Mouse (Mus musculus) thymus, postnatal 14 days (tissue): ENCODE measurements around the gene Grhpr.
"Not testable (repeated sequence)": the region's sequence is repeated elsewhere in the genome, so short reads cannot be mapped to it uniquely, and the experiment has no call there.

ENCODE experiments used
- DNase-seq: peaks from one replicate; pipeline ENCODE4 v3.0.0; 2021

Gene Grhpr

DNA sequence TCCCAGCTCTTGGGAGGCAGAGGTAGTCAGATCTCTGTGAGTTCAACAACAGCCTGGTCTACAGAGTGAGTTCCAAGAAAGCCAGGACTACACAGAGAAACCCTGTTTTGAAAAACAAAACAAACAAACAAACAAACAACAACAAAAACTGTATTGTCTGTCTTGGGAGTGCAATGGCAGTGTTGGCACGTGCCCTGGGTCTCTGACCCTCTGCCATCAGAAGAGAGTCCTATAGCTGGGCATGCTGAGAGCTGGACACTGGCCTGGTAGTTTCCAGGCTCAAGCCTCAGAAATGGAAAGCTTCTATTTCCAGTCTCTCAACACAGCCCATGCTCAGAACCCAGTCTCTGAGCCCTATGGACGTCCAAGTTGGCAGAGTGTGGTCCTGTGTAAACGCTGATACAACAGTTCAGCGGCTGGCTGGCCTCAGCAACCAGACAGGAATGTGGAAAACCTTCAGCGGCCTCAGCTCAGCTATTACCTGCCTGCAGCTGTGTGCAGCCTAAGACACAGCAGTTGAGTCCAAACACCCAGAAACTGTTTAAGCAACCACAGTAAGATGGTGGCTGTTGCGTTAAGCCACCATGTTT is 5.1 kb upstream of the Grhpr start:
- no peak for DNase-seq

- DNase-seq: no peak
Measured at GRCm38 (mm10) chr4:44976921-44977710, 4.1 kb upstream of the Grhpr start.

- no peak for DNase-seq
Measured at GRCm38 (mm10) chr4:44978175-44978574, 3.0 kb upstream of the Grhpr start.

DNA sequence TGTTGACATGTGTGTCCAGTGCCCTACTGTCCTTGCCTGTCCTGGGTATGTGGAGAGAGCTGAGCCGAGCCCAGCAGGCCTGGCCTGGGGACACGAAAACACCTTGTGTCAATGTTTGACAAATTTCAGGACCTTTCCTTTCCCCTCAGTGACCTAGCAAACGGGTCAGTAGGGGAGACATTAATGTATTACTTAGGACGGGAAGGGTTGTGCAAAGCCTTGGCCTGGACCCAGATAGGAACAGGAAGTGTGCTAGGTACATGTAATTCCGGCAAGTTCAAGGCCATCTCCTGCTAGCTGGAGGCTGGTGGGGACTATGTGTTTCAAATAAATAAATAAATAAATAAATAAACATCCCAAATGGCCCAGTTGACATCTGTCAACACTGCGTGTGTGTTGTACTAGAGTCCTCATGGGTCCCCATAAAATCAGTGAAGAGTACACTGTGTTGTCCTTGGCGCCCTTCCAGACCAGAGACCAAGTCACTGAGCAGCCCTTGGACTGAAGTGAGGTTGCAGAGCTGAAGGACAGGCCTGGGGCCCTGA is 1.3 kb upstream of the Grhpr start:
- DNase-seq: no peak

DNA sequence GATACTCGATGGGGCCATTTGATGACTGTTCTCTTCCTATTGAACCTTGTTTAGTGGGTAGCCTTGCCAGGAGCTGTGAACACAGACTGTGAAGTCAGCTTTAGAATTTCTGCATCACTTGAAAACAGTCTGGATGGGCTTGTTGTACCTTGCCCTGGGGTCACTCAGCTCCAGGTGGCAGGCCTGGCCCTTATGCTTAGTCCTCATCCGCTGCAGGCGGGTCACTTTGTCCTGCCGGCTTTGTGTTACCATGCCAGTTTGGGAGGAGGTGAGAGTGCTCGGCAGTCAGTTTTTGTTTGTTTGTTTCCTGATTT is 736 bp downstream of the Grhpr start:
- no peak for DNase-seq

DNA sequence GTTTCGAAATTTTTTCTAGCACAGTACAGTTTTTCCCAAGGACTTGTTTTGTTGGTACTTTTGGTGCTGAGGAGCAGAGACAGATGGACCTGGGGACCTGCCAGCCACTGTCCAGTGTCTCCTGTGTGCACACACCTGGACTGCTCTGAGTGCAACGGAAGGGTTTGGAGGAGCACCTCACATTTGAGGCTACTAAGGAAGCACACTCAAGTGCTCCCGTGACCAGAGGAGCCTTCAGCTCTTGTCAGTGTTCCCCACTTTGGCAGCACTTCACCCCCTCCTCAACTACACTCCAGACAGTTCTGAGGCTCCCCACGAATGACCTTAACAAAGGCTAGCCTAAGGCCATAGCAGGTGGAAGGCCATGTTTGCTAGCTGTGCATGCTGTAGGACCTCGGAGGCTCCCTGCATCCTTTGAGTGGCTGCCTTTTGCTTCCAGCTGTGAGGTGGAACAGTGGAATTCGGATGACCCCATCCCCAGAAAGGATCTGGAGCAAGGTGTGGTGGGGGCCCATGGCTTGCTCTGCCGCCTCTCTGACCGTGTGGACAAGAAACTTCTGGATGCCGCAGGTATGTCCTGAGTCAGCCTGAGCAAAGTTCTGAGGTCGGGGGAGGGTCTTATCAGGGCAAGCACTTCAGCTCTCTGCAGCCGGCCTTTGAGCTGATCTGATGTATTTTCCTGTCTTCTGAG is 1.4 kb downstream of the Grhpr start:
- DNase-seq: no peak

- DNase-seq: no peak
Measured at GRCm38 (mm10) chr4:44983131-44983740, 2.0 kb downstream of the Grhpr start.

DNA sequence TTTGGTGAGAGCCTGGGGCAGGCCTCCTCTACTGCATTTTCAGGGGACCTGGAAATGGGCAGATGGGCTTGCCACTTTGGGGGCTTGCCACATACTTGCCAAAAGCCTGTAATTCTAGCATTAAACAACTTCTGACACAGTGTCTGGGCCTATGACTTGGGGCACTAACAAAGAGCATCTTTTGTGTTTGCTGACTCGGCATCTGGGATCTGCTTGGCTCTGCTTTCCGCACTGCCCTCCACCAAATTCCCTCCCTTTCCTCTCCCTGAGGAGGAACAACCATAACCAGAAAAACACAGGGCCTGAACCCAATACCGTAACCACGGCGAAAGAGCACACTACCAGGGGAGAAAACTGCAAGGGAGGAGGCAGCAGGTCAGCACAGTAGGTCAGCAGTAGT is 9.4 kb downstream of the Grhpr start:
- no peak for DNase-seq

GRCm38 (mm10) chr4:44992330-44992729 is 11.1 kb downstream of the Grhpr start:
- not testable (repeated sequence) for DNase-seq

DNA sequence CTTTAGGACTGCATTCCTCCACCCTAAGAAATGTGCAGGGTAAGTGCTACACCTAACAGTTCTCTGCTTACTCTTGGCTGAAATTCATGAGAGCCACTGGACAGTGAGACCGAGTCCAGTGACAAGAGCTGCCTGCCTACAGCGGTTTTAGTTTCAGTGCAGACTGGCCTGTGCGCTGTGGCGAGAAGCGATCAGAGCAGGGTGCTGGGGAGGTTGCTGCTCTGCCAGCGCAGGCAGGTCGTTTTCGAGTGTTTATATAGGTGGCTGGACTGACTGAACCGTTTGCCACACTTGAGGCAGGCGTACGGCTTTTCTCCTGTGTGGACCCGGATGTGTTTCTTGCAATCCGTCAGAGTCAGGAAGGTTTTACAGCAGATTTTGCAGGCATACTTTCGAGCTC is 12.0 kb downstream of the Grhpr start:
- DNase-seq: not testable (repeated sequence)

GRCm38 (mm10) chr4:44993847-44994246 is 12.7 kb downstream of the Grhpr start:
- DNase-seq: no peak

- no peak for DNase-seq
Measured at GRCm38 (mm10) chr4:44994776-44995175, 13.6 kb downstream of the Grhpr start.

GRCm38 (mm10) chr4:44998071-44998470 is 16.9 kb downstream of the Grhpr start:
- no peak for DNase-seq

GRCm38 (mm10) chr4:45000001-45000400 is 18.8 kb downstream of the Grhpr start:
- no peak for DNase-seq

- DNase-seq: no peak
Measured at GRCm38 (mm10) chr4:45005452-45005851, 24.3 kb downstream of the Grhpr start.

GRCm38 (mm10) chr4:45010806-45011415 is 29.7 kb downstream of the Grhpr start:
- no peak for DNase-seq

DNA sequence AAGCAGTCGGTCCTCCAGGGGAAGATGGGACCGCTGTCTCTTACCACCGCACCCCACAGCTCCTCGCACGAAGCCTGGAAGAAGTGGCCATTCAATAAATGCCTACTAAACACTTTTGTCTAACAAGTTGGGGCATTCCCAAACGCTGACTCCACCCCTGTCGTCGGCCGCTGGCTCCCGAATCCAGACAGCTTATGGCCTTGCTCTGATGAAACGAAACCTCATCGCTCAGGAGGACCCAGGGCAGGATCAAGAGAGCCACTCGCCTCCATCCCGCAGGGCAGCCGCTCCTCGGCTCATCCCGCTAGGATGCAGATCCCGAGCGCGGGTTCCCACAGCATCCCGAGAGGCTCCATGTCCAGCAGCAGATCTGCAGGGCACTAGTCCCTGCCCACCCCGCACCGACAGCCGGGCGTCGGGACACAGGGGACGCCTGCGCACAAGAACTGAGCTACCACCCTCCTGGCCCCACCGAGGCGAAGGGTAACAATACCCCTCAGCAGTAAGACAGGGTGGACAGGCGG is 30.4 kb downstream of the Grhpr start:
- DNase-seq: no peak

DNA sequence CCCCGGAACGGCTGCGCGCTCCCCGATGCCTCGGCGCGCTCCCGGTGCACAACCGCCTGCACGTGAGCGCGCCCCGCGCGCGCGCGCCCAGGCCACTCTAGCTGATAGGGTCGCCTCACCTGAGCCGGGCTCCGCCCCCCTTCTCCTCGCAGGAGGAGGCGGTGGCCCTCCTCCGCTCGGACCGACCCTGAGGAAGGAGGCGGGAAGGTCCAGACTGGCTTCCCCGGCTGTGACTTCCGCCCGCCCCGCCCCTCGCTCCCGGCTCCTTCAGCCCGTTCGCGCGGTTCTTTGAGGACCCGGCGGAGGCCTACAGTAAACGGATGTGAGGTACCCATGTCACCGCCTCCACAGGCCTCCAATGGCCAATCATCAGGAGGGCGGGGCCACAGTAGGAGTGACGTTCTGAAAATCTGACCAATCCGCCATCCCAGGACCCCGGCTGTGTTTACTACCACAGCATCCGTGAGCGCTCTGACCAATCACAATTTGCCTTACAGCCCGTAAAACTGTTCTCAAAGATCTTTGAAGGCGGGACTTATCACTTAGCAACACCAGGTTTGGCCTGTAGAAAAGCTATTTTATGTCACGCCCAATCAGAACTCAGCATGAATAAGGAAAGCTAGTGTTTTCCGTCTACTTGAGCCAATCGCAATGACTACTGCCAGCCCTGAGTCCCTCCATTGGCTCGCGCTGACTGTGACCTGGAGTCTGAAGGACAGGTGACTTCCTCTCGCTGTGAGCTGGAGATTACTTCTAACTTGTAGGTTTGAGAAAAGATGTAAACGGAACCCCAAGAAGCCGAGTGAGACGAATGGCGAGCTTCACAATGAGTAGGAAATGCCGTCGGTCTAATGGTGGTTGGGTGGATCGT is 31.1 kb downstream of the Grhpr start, which contains the start of gene Zbtb5:
Gene Zbtb5 (minus strand): TSS at position 308 of the 871 bp plus-strand sequence.
- peak; percentile 99 for DNase-seq

DNA sequence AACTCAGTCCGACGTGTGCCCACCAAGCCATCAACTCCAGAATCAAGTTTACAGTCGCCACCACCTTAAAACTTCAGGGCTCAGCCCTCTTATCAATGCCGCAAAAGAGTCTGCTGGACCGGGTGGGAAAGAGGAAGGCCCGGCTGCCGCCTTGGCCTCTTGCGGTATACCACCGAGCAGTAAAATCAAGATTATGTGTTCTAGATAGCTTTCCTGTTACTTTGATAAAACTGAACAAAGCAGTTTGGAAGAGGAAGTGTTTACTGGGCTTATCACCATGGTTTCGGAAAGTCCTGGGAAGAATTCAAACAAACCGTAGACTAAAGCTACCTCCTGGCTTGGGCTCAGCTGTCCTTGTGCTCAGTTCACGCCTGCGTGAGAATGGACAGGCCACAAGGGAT is 31.8 kb downstream of the Grhpr start:
- no peak for DNase-seq

- no peak for DNase-seq
Measured at GRCm38 (mm10) chr4:45013537-45013936, 32.3 kb downstream of the Grhpr start.

DNA sequence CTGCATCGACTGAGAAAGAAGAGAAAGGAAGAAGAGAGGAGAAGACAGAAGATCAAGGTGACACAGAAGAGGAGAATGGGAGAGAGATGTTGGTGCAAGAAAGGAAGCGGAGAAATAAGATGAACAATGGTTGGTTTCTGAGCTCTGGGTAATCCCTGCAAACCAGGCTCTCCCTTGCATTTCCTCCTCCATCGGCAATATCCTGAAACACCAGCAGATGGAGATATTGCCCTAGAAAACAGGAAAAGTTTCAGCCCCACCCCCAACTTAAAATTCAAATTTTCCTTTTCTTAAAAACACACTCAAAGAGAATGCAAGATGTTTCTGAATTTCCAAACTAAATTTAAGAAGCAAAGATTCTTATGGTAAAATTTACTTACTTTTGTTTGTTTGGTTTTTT is 34.4 kb downstream of the Grhpr start:
- DNase-seq: peak; percentile 59
